Mouse (Mus musculus): Measurements from ENCODE around the gene Trpv5. TPM values are rescaled to one million over a fixed set of nuclear protein-coding genes. Genes with fewer than 3 reads are reported as not detected.

Gene Trpv5
- polyA plus RNA-seq, 1 experiment from 2014 or later = not detected

DNA sequence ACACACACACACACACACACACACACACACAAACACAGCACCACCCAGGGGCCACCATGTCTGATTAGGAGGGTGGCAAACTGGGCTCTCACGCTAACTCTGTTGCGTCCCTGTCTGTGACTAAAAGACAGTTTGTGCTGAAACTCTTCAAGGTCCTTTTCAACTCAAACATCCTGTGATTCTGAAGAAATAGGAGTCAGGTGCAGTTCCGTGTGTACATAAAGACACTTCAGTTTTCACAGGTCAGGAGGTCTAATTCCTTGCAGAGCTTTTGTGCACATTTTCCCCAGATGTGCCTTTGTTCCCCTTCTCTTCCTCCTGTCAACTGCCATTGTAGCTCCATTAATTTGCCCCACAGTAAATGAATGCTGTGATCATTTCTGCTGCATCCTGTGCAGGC lies 40.1 kb downstream of the Trpv5 start:
- 56% methylated on average over 3 of the region's 3 CpGs for WGBS
- no peak for ATAC-seq (ENCODE audit: insufficient number of reproducible peaks, insufficient read depth, low FRiP score, low TSS enrichment, low read depth)

DNA sequence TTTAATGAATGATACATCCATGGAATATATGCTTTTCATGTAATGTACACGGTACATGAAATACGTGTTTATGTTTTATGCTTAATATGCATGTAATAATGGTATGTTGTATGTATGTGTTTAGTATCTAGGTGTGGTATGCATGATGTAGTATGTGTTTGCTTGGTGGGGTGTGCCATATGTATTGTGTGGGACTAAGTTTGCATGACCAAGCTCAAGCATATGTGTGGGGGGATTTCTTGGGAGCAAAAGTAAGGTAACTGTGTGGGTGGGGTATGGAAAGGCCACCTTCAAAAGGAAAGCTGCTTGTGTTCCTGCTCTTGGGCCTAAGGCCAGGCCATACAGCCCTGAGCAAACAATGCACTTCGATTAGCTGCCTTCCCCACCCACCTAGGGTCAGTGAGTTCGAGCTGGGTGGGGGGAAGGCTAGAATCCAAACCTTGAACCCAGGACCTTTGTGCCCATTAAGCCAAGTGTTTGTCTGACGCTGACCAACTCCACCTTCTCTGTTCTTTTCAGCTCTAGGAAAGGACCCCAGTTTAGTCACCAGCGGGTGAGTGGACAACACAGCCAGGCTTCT lies 42.6 kb downstream of the Trpv5 start:
- Histone ChIP-seq H3K4me1 (replicated peaks) (no peaks in the 10 kb centered on the region), H3K9me3 (no peaks in the 10 kb centered on the region), H3K4me3 (replicated peaks) (no peak overlapping the region), H3K9ac (replicated peaks) (no peak overlapping the region), H3K27ac (no peak overlapping the region), H3K27me3 (no peaks in the 10 kb centered on the region), H3K36me3 (no peaks in the 10 kb centered on the region), H3K4me2 (no peak overlapping the region)
- ATAC-seq (ENCODE audit: insufficient number of reproducible peaks, insufficient read depth, low FRiP score, low TSS enrichment, low read depth) = no peak
- 78% methylated on average over 6 of the region's 6 CpGs for WGBS

More for the DNA sequence above, 40.1 kb downstream of the Trpv5 start:
- no peaks in the 10 kb centered on the region for H3K27me3 ChIP-seq
- H3K4me1 ChIP-seq (replicated peaks) = no peaks in the 10 kb centered on the region
- H3K36me3 ChIP-seq = no peaks in the 10 kb centered on the region
- H3K27ac ChIP-seq = no peak overlapping the region
- no peak overlapping the region for H3K4me2 ChIP-seq
- no peaks in the 10 kb centered on the region for H3K9me3 ChIP-seq
- H3K9ac ChIP-seq (replicated peaks) = no peak overlapping the region
- no peak overlapping the region for H3K4me3 ChIP-seq (replicated peaks)

DNA sequence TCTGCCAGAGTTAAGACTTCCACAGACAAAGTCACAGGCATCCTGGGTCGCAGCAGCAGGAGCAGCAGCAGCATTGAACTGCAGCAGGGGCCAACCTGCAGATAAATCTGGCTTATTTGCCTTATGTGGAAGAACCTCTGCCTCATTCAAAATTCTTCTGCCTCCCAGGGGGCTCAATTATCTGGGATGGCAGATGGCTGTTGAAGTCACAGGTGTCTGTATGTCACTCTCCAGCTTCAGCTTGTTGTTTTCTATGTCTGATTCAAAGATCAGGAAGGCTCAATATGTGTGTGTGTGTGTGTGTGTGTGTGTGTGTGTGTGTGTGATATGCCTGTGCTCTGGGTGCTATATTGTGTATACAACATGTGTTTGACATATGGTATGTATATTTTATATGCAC lies 43.2 kb downstream of the Trpv5 start:
- H3K27me3 ChIP-seq = no peaks in the 10 kb centered on the region
- H3K9ac ChIP-seq (replicated peaks) = no peak overlapping the region
- no peaks in the 10 kb centered on the region for H3K9me3 ChIP-seq
- H3K27ac ChIP-seq = no peak overlapping the region
- no peak overlapping the region for H3K4me3 ChIP-seq (replicated peaks)
- no peaks in the 10 kb centered on the region for H3K4me1 ChIP-seq (replicated peaks)
- WGBS = 24% methylated on average over 1 of the region's 1 CpGs
- no peak overlapping the region for H3K4me2 ChIP-seq
- no peak for ATAC-seq (ENCODE audit: insufficient number of reproducible peaks, insufficient read depth, low FRiP score, low TSS enrichment, low read depth)
- H3K36me3 ChIP-seq = no peaks in the 10 kb centered on the region

DNA sequence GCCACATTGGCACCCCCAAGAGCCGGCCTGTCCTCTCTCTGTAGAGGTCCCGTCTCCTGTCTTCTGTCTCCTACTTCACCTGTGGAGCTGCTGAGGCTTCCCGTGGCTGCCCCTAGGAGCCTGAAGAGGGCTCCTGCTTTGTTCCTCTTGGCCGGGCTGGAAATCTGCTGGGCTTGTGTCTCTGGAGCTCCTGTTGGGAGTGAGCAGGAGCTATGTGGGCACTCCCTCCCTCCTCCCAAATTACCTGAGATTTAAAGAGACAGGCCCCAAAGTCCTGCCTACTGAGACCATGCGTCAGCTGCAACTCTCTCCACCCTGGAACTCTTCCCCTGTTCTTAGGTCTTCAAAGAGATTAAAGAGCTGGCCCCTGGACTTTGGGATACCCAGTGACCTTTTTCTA lies 44.4 kb downstream of the Trpv5 start, which contains the start of gene Trpv6:
Gene Trpv6 (minus strand): TSS at position 228 of the 400 bp plus-strand sequence.
- H3K27ac ChIP-seq = no peak within 1 kb of the TSS
- H3K36me3 ChIP-seq = no peaks in the 10 kb centered on the region
- ATAC-seq (ENCODE audit: insufficient number of reproducible peaks, insufficient read depth, low FRiP score, low TSS enrichment, low read depth) = no peak
- no peaks in the 10 kb centered on the region for H3K27me3 ChIP-seq
- H3K4me3 ChIP-seq (replicated peaks) = no peak within 1 kb of the TSS
- no peaks in the 10 kb centered on the region for H3K4me1 ChIP-seq (replicated peaks)
- H3K4me2 ChIP-seq = peak within 1 kb of the TSS; percentile 4; the same call in 1 of the 2 replicates
- 9% methylated on average over 5 of the region's 5 CpGs for WGBS
- no peaks in the 10 kb centered on the region for H3K9me3 ChIP-seq
- no peak within 1 kb of the TSS for H3K9ac ChIP-seq (replicated peaks)

DNA sequence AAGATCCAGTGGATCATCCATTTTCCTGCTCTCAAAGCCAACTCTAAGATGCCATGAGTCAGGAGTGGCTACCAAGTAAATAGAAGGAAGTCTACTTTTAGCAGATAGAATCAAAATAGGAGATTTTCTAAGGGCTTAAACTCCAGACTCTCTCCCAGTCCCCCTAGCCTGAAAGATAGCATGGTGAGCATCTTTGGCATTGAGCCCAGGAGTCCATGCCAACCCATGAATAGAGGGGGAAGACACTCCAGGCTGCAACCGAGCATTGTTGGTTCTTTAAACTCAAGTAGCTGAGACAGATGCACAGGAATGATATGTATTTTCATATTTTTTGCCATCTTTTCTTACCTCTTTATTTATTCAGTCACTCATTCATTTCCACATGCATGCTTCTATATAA lies 45.4 kb downstream of the Trpv5 start:
- 71% methylated on average over 1 of the region's 1 CpGs for WGBS
- H3K36me3 ChIP-seq = no peaks in the 10 kb centered on the region
- no peak overlapping the region for H3K4me3 ChIP-seq (replicated peaks)
- H3K9me3 ChIP-seq = no peaks in the 10 kb centered on the region
- H3K4me2 ChIP-seq = no peak overlapping the region
- ATAC-seq (ENCODE audit: insufficient number of reproducible peaks, insufficient read depth, low FRiP score, low TSS enrichment, low read depth) = no peak
- H3K27me3 ChIP-seq = no peaks in the 10 kb centered on the region
- no peaks in the 10 kb centered on the region for H3K4me1 ChIP-seq (replicated peaks)
- no peak overlapping the region for H3K27ac ChIP-seq
- H3K9ac ChIP-seq (replicated peaks) = no peak overlapping the region

DNA sequence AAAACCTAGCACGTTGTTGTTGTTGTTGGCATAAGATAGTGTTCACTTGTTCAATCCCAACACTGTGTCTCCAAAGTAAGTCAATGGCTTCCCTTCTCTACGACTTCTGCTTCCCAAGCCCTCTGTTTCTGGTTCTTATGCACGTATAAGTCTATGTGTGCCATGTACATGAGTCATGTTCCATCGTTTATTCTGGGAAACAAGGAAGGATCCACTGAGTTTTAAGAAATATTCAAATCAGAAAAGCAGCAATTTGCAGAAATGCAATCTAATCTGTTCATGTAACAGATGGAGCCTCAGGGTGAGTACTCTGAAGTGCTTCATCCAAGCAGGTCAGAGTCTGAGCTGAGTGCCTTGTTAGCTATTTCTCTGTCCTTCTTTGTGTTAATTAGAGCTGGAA lies 49.0 kb downstream of the Trpv5 start:
- Histone ChIP-seq H3K4me1 (replicated peaks) (no peaks in the 10 kb centered on the region), H3K4me2 (no peak overlapping the region), H3K4me3 (replicated peaks) (no peak overlapping the region), H3K9ac (replicated peaks) (no peak overlapping the region), H3K9me3 (no peaks in the 10 kb centered on the region), H3K27ac (no peak overlapping the region), H3K27me3 (no peaks in the 10 kb centered on the region), H3K36me3 (no peaks in the 10 kb centered on the region)
- no peak for ATAC-seq (ENCODE audit: insufficient number of reproducible peaks, insufficient read depth, low FRiP score, low TSS enrichment, low read depth)
- 87% methylated on average over 4 of the region's 4 CpGs for WGBS

DNA sequence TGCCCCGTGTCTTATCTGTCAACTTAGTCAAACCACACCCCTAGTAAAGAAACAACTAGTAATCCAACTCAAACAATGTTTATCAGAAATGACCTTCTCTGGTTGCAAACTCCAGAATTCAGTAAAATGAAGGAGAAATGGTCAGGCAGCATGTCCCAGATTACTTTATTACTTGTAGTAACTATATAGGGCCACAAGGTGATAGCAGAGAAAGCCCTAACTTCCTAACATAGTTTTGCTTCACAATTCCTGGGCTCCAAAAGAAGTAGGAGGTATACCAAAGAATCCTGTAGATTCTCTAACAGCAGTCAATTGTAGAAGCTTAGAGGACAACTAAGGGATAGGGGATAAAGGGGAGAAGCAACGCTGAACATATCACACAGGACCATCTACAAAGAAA lies 49.8 kb downstream of the Trpv5 start:
- Histone ChIP-seq H3K27me3 (no peaks in the 10 kb centered on the region), H3K36me3 (no peaks in the 10 kb centered on the region), H3K4me1 (replicated peaks) (no peaks in the 10 kb centered on the region), H3K4me2 (no peak overlapping the region), H3K9ac (replicated peaks) (no peak overlapping the region), H3K9me3 (no peaks in the 10 kb centered on the region), H3K4me3 (replicated peaks) (no peak overlapping the region), H3K27ac (no peak overlapping the region)
- no peak for ATAC-seq (ENCODE audit: insufficient number of reproducible peaks, insufficient read depth, low FRiP score, low TSS enrichment, low read depth)
- 73% methylated on average over 2 of the region's 2 CpGs for WGBS

DNA sequence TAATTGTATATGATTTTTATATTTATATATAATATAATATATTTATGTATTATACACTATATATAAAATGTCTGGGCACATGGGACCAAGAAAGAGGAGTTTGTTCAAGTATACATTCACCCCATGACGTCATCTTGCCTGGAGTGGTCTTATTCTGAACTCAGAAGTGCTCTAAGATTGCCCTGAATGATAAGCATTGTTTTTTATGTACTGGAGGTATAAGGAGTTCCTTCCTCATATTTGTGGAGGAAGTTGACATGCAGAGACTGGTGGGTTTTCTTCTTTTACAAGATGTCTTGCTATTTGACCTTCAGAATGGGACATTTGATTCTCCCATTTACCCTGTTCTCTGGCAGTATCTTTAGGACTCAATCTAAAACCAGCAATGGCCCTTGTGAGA lies 52.4 kb downstream of the Trpv5 start:
- H3K4me1 ChIP-seq (replicated peaks) = no peaks in the 10 kb centered on the region
- H3K27ac ChIP-seq = no peak overlapping the region
- no peak overlapping the region for H3K4me3 ChIP-seq (replicated peaks)
- no peak overlapping the region for H3K9ac ChIP-seq (replicated peaks)
- ATAC-seq (ENCODE audit: insufficient number of reproducible peaks, insufficient read depth, low FRiP score, low TSS enrichment, low read depth) = no peak
- no peaks in the 10 kb centered on the region for H3K36me3 ChIP-seq
- 64% methylated on average over 1 of the region's 1 CpGs for WGBS
- H3K4me2 ChIP-seq = no peak overlapping the region
- no peaks in the 10 kb centered on the region for H3K9me3 ChIP-seq
- no peaks in the 10 kb centered on the region for H3K27me3 ChIP-seq

DNA sequence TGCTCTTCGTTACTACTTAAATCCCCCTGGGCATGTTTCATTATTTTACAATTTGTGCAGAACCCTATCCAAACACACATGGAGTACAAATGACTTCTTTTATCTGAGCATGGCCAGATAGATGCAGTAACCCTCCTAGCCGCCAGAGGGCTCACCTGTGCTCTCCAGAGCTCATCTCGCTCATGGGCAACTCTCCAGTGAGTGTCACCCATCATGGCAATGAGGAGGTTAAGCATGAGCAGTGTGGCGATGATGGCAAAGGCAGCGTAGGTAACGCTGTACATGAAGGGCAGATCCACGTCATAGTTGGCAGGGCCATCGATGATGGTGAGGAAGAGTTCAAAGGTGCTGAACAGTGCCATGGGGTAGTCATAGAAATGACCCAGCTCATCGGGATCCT lies 57.9 kb downstream of the Trpv5 start:
- H3K9me3 ChIP-seq = no peaks in the 10 kb centered on the region
- WGBS = 70% methylated on average over 9 of the region's 9 CpGs
- no peak overlapping the region for H3K27ac ChIP-seq
- no peak overlapping the region for H3K9ac ChIP-seq (replicated peaks)
- H3K4me3 ChIP-seq (replicated peaks) = no peak overlapping the region
- no peak for ATAC-seq (ENCODE audit: insufficient number of reproducible peaks, insufficient read depth, low FRiP score, low TSS enrichment, low read depth)
- H3K4me2 ChIP-seq = no peak overlapping the region
- H3K36me3 ChIP-seq = peaks cover 23% of the 10 kb centered on the region; the same call in 1 of the 2 replicates
- H3K27me3 ChIP-seq = no peaks in the 10 kb centered on the region
- no peaks in the 10 kb centered on the region for H3K4me1 ChIP-seq (replicated peaks)

DNA sequence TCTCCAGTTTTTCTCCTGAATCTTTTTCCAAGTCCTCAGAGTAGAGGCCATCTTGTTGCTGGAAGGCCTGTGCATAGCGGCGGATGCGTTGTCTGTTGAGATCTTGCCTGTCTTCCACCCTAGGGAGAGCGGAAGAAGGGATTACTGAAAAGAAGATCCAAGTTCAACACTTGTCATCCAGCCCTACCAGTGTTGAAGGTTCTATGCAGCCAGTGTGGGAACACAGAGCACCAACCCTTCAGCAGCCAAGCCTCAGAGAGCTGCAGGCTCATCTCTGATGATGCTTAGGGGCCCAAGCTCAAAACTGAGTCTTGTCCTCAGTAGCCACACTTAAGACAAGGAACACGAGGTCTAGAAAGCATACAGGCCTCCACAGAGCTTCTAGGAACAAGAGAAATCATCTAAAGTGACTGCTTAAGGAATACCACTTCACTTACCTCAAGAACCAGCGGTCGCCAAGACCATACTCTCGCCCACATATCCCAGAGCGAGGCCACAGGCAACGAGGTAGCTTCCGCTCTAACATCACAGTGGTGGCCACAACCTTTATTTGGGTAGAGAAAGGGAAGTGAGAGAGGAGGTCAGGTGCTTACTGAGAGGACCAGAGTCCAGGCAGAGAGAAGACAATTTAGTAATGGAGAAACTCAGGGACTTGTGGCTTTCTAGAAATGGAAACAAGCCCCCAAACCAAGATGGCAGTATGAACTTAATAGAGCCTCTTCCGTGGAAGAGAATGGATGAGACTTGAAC lies 59.2 kb downstream of the Trpv5 start:
- no peak overlapping the region for H3K4me2 ChIP-seq
- no peaks in the 10 kb centered on the region for H3K27me3 ChIP-seq
- H3K9me3 ChIP-seq = no peaks in the 10 kb centered on the region
- H3K36me3 ChIP-seq = peaks cover 29% of the 10 kb centered on the region
- no peak overlapping the region for H3K4me3 ChIP-seq (replicated peaks)
- H3K27ac ChIP-seq = no peak overlapping the region
- 92% methylated on average over 12 of the region's 12 CpGs for WGBS
- ATAC-seq (ENCODE audit: insufficient number of reproducible peaks, insufficient read depth, low FRiP score, low TSS enrichment, low read depth) = no peak
- no peaks in the 10 kb centered on the region for H3K4me1 ChIP-seq (replicated peaks)
- no peak overlapping the region for H3K9ac ChIP-seq (replicated peaks)

DNA sequence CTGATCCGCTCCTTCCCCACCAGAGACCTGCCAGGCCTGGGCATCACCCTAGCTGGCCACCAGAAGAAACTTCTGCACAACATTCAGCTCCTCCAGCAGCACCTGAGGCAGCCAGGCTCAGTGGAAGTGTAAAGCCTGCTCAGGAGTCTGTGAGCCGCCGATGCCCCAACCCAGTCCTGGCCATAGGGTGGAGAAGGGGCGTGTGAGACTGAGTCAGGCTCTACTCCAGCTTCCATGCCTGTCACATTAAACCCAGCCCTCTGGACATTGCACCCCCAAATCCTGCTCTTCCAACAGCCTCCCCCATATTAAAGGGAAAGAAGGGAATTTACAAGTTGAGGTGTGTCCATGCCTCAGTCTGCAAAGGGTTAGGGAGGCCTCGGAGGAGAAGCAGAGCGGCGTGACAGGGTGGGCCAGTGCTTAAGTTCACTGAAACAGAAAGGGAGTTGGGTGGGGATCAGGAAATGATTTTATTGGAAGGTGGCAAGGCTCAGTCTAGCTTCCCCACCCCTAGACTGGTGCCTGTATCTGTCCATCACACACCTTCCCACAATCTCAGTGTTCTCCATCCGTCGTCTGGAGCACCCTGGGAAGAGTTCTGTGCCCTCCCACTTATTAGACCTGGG lies 60.3 kb downstream of the Trpv5 start:
- Histone ChIP-seq H3K4me2 (no peak overlapping the region), H3K4me1 (replicated peaks) (no peaks in the 10 kb centered on the region), H3K4me3 (replicated peaks) (no peak overlapping the region), H3K27me3 (no peaks in the 10 kb centered on the region), H3K9me3 (no peaks in the 10 kb centered on the region), H3K27ac (no peak overlapping the region), H3K9ac (replicated peaks) (no peak overlapping the region), H3K36me3 (peaks cover 33% of the 10 kb centered on the region)
- ATAC-seq (ENCODE audit: insufficient number of reproducible peaks, insufficient read depth, low FRiP score, low TSS enrichment, low read depth) = no peak
- 88% methylated on average over 9 of the region's 9 CpGs for WGBS
